Comparison of ENCODE assay signal across 8 mouse cellular contexts in genomic region chr6:85911587-85911986, GRCm38 (mm10). TPM values are rescaled to one million over a fixed set of nuclear protein-coding genes. Genes with fewer than 3 reads are reported as not detected.
DNase-seq lines count a peak whose midpoint lies in the region; ATAC-seq and TF ChIP-seq lines count a peak whose summit lies in the region.

Gene Tprkb, plus strand, starts transcription at chr6:85911865.

- H3K27me3 ChIP-seq in embryonic facial prominence, embryonic 14.5 days (replicated peaks; ENCODE audit: control insufficient read depth, insufficient read depth, low read length) = no peaks in the 10 kb centered on the region
- no peaks in the 10 kb centered on the region for H3K27me3 ChIP-seq in heart, embryonic 16.5 days (ENCODE audit: control insufficient read depth, insufficient read depth, low read length)

- no peak for TF ChIP-seq CTCF in left cerebral cortex, adult 2 months (IDR thresholded peaks at IDR 0.05)

- no peaks in the 10 kb centered on the region for H3K36me3 ChIP-seq in embryonic facial prominence, embryonic 14.5 days (ENCODE audit: control insufficient read depth, insufficient read depth, low read length)
- no peaks in the 10 kb centered on the region for H3K36me3 ChIP-seq in heart, embryonic 16.5 days (ENCODE audit: control insufficient read depth, insufficient read depth)

- no peak for ATAC-seq in embryonic facial prominence, embryonic 14.5 days (ENCODE audit: low read depth)
- no peak for ATAC-seq in heart, embryonic 16.5 days (replicated peaks; ENCODE audit: extremely low read depth, insufficient read depth, low FRiP score)
- no peak for ATAC-seq in megakaryocyte progenitor cell, adult 5-6 weeks (replicated peaks; ENCODE audit: poor library complexity)

- H3K4me2 ChIP-seq in embryonic facial prominence, embryonic 14.5 days (ENCODE audit: low read depth, low read length) = no peak within 1 kb of the TSS
- H3K4me2 ChIP-seq in heart, embryonic 16.5 days (ENCODE audit: low read depth, low read length) = no peak within 1 kb of the TSS

- no peak within 1 kb of the TSS for H3K27ac ChIP-seq in left cerebral cortex, adult 2 months
- no peak within 1 kb of the TSS for H3K27ac ChIP-seq in embryonic facial prominence, embryonic 14.5 days (replicated peaks; ENCODE audit: low read depth, low read length)
- H3K27ac ChIP-seq in heart, embryonic 16.5 days (ENCODE audit: low read length) = no peak within 1 kb of the TSS

- WGBS in embryonic facial prominence, embryonic 14.5 days = 84% methylated on average over 3 of the region's 3 CpGs
- 80% methylated on average over 3 of the region's 3 CpGs for WGBS in heart, embryonic 16.5 days
- WGBS in large intestine, adult 2 months = 62% methylated on average over 3 of the region's 3 CpGs

- no peak within 1 kb of the TSS for H3K4me3 ChIP-seq in left cerebral cortex, adult 2 months
- H3K4me3 ChIP-seq in embryonic facial prominence, embryonic 14.5 days (ENCODE audit: low read depth, low read length) = no peak within 1 kb of the TSS
- no peak within 1 kb of the TSS for H3K4me3 ChIP-seq in heart, embryonic 16.5 days (ENCODE audit: low read length)

- intact Hi-C loops in left cerebral cortex, adult 2 months (cut with DNase I) = no loop called here

- no peaks in the 10 kb centered on the region for H3K9me3 ChIP-seq in embryonic facial prominence, embryonic 14.5 days (ENCODE audit: control insufficient read depth, low read length)
- no peaks in the 10 kb centered on the region for H3K9me3 ChIP-seq in heart, embryonic 16.5 days (replicated peaks; ENCODE audit: control insufficient read depth, low read length)

- no peak within 1 kb of the TSS for H3K9ac ChIP-seq in embryonic facial prominence, embryonic 14.5 days (ENCODE audit: low read depth, low read length)
- no peak within 1 kb of the TSS for H3K9ac ChIP-seq in heart, embryonic 16.5 days (ENCODE audit: low read length)

- peaks cover 10% of the 10 kb centered on the region for H3K4me1 ChIP-seq in embryonic facial prominence, embryonic 14.5 days (ENCODE audit: control insufficient read depth, insufficient read depth, low read length)
- H3K4me1 ChIP-seq in heart, embryonic 16.5 days (ENCODE audit: control insufficient read depth, insufficient read depth, low read length) = peaks cover 9% of the 10 kb centered on the region

- DNase-seq in left cerebral cortex, adult 2 months (ENCODE audit: extremely low spot score in 1 of 2, low spot score in 2 of 2) = no peak
- no peak for DNase-seq in left cerebral cortex, adult 9 months (ENCODE audit: low spot score in 2 of 2)
- DNase-seq in embryonic facial prominence, embryonic 14.5 days (ENCODE audit: low spot score) = no peak
- DNase-seq in large intestine, adult 2 months (ENCODE audit: low read depth, low spot score) = no peak
- no peak for DNase-seq in T-cell, adult 2 months (ENCODE audit: low spot score)
- no peak for DNase-seq in right cerebral cortex, postnatal 25 days

RNA-seq across cellular contexts. Expression of gene Tprkb, which starts in this region (rescaled TPM):
- 10 to 100 TPM; 52.3 to 54.3 TPM for total RNA-seq in left cerebral cortex, adult 2 months (2021)
- polyA plus RNA-seq in embryonic facial prominence, embryonic 14.5 days (2014; fragmentation: Nextera tagmentation; extraction: Ambion mirVana) = 23.7 and 24.1 TPM in 2 replicates
- 20.8 and 23.1 TPM in 2 replicates for polyA plus RNA-seq in heart, embryonic 16.5 days (2015; fragmentation: Nextera tagmentation; extraction: Ambion mirVana)
- 13.8 and 21.7 TPM in 2 replicates for polyA plus RNA-seq in large intestine, adult 2 months (2012; rRNA removed)
- 25.4 and 26.1 TPM in 2 replicates for total RNA-seq in megakaryocyte progenitor cell, adult 5-6 weeks (2015)
- total RNA-seq in megakaryocyte progenitor cell, adult 5-6 weeks (2017) = 32.1 and 43.8 TPM in 2 replicates
